Mouse (Mus musculus) neural tube, embryonic 15.5 days (tissue): ENCODE data around the gene Zfp948. TPM values are rescaled to one million over a fixed set of nuclear protein-coding genes. Genes with fewer than 3 reads are reported as not detected.
"Not testable (repeated sequence)": the region's sequence is repeated elsewhere in the genome, so short reads cannot be mapped to it uniquely, and the experiment has no call there.

Experiments
- ATAC-seq: fragments of 200-750 bp; cut with Nextera tagmentation; 2 replicates; pipeline ENCODE4 v1.8.0; 2017; ENCODE audit warnings: mild to moderate bottlenecking, moderate TSS enrichment, moderate library complexity; ENCODE audit not compliant: low FRiP score
- H3K27ac ChIP-seq: fragments of 300-500 bp; sonication (generic); replicated peaks from 2 replicates; pipeline ENCODE4 v1.5.1; 2015; ENCODE audit warnings: mild to moderate bottlenecking, inconsistent platforms
- H3K27me3 ChIP-seq: fragments of 300-500 bp; sonication (generic); replicated peaks from 2 replicates; pipeline ENCODE4 v1.6.1; 2015; ENCODE audit warnings: inconsistent platforms
- H3K36me3 ChIP-seq: fragments of 300-500 bp; sonication (generic); 2 replicates; pipeline ENCODE4 v1.6.1; 2015; ENCODE audit warnings: inconsistent platforms
- H3K4me1 ChIP-seq: fragments of 300-500 bp; sonication (generic); 2 replicates; pipeline ENCODE4 v1.6.1; 2015; ENCODE audit warnings: inconsistent platforms
- H3K4me2 ChIP-seq: fragments of 300-500 bp; sonication (generic); 2 replicates; pipeline ENCODE4 v1.6.1; 2015; ENCODE audit warnings: inconsistent platforms, mild to moderate bottlenecking, moderate library complexity
- H3K4me3 ChIP-seq: fragments of 300-500 bp; sonication (generic); replicated peaks from 2 replicates; pipeline ENCODE4 v1.5.1; 2015; ENCODE audit warnings: mild to moderate bottlenecking, inconsistent platforms
- H3K9ac ChIP-seq: fragments of 300-500 bp; sonication (generic); replicated peaks from 2 replicates; pipeline ENCODE4 v1.6.1; 2015; ENCODE audit warnings: mild to moderate bottlenecking, inconsistent platforms
- H3K9me3 ChIP-seq: fragments of 300-500 bp; sonication (generic); replicated peaks from 2 replicates; pipeline ENCODE4 v1.6.1; 2016; ENCODE audit warnings: inconsistent platforms
- WGBS: fragments of 180-500 bp; shearing (Covaris S2); methylation state at CpG from one replicate; pipeline ENCODE4 v1.1.7; 2015; ENCODE audit warnings: mixed read lengths; 5-methylcytosine and 5-hydroxymethylcytosine counted together
- polyA plus RNA-seq: library from polyadenylated mRNA; unstranded; fragments of >200 nt; fragmentation: Nextera tagmentation; extraction: Ambion mirVana; gene quantifications from 2 replicates; pipeline ENCODE4 v1.2.1, GENCODE M21; 2015

Gene Zfp948
- polyA plus RNA-seq, 1 experiment from 2014 or later, result 18.8 TPM

GRCm38 (mm10) chr17:21536676-21537075 lies 30.1 kb upstream of the Zfp948 start:
- H3K36me3 ChIP-seq, result no peaks in the 10 kb centered on the region
- peaks cover 23% of the 10 kb centered on the region for H3K4me1 ChIP-seq
- H3K27ac ChIP-seq, result no peak overlapping the region
- WGBS, result 93% methylated on average over 2 of the region's 2 CpGs
- no peak overlapping the region for H3K4me2 ChIP-seq
- H3K9me3 ChIP-seq, result no peaks in the 10 kb centered on the region
- ATAC-seq, result no peak
- no peaks in the 10 kb centered on the region for H3K27me3 ChIP-seq
- no peak overlapping the region for H3K4me3 ChIP-seq
- no peak overlapping the region for H3K9ac ChIP-seq

DNA sequence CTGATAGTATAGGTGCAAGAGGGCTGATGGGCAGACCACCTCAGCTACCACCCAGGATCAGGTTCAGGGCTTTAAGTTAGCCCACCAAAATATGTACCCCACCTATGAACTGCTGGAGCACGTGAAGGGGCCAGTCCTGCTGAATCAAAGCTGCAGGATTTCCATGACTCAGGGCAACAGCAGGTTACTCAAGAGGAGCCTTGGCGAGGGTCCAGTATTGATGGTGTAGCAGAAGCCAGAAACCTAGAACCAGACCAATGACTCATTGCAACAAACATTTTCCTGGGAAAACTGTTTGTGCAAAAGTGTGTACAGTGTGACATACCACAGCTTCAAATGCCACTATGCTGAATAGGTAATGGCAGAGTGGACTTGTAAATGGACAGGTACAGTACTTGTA lies 9.0 kb upstream of the Zfp948 start:
- H3K4me2 ChIP-seq, result no peak overlapping the region
- H3K4me3 ChIP-seq, result no peak overlapping the region
- 88% methylated on average over 2 of the region's 2 CpGs for WGBS
- H3K9me3 ChIP-seq, result no peaks in the 10 kb centered on the region
- no peaks in the 10 kb centered on the region for H3K27me3 ChIP-seq
- H3K4me1 ChIP-seq, result no peaks in the 10 kb centered on the region
- H3K27ac ChIP-seq, result no peak overlapping the region
- no peak for ATAC-seq
- H3K36me3 ChIP-seq, result peaks cover 8% of the 10 kb centered on the region
- H3K9ac ChIP-seq, result no peak overlapping the region

- peak; percentile 87 for ATAC-seq
- H3K36me3 ChIP-seq, result 0 out of 2 replicates have a peak, but pooled peaks cover 3% of the 10 kb centered on the region
- peak overlapping the region; percentile 71 for H3K4me3 ChIP-seq
- no peaks in the 10 kb centered on the region for H3K9me3 ChIP-seq
- 4% methylated on average over 5 of the region's 5 CpGs for WGBS
- H3K4me2 ChIP-seq, result peak overlapping the region; percentile 63
- peaks cover 15% of the 10 kb centered on the region for H3K4me1 ChIP-seq
- H3K27me3 ChIP-seq, result no peaks in the 10 kb centered on the region
- peak overlapping the region; percentile 80 for H3K9ac ChIP-seq
- H3K27ac ChIP-seq, result peak overlapping the region; percentile 91
Observed at GRCm38 (mm10) chr17:21566220-21566619, 588 bp upstream of the Zfp948 start.

DNA sequence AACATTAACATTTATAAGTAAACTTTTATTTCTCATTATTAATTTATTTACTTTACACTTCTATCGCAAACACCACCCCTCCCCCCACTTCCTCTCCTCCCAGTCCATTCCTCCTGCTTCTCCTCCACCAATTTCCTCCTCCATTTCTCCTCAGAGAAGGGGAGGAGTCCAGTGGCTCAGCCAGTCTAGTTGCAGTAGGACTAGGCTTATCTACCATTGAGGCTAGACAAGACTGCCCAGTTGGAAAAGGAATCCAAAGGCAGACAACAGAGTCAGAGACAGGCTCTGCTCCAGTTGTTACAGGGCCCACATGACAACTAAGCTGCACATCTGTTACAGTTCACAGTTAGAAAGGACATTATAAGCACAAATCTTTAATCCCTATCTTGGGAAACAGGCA lies 888 bp downstream of the Zfp948 start:
- Histone ChIP-seq H3K9me3 (no peaks in the 10 kb centered on the region), H3K27ac (no peak overlapping the region), H3K4me3 (peak overlapping the region; percentile 36), H3K27me3 (no peaks in the 10 kb centered on the region), H3K4me2 (peak overlapping the region; percentile 63), H3K9ac (peak overlapping the region; percentile 37; the same call in 1 of the 2 replicates), H3K4me1 (peaks cover 15% of the 10 kb centered on the region), H3K36me3 (peaks cover 10% of the 10 kb centered on the region)
- 42% methylated on average over 1 of the region's 1 CpGs for WGBS
- no peak for ATAC-seq

DNA sequence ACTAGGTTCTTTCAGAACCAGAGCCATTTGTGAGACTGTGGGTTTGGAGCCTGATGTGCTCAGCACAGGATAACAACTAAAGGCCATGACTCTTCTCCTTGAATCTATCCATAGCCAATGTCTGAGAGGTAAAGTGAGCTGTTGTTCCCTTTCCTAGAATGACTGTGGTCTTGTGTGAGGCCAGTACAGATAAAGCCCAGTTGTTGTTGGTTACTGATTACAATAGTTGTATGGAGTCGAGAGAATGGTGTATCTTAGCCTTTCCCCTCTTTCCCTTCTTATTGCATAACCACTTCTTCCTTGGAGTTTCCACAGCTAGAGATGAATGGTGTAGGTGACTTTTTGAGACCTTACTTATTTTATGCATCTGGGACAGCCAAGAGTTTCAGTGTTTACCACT lies 12.3 kb downstream of the Zfp948 start:
- Histone ChIP-seq H3K27me3 (no peaks in the 10 kb centered on the region), H3K9me3 (no peaks in the 10 kb centered on the region), H3K4me3 (no peak overlapping the region), H3K9ac (no peak overlapping the region), H3K27ac (no peak overlapping the region), H3K4me2 (no peak overlapping the region), H3K4me1 (no peaks in the 10 kb centered on the region), H3K36me3 (peaks cover 38% of the 10 kb centered on the region)
- no peak for ATAC-seq
- 90% methylated on average over 1 of the region's 1 CpGs for WGBS

- Histone ChIP-seq H3K4me1 (no peaks in the 10 kb centered on the region), H3K27me3 (no peaks in the 10 kb centered on the region), H3K4me2 (no peak overlapping the region), H3K9me3 (no peaks in the 10 kb centered on the region), H3K36me3 (peaks cover 36% of the 10 kb centered on the region), H3K27ac (no peak overlapping the region), H3K4me3 (no peak overlapping the region), H3K9ac (no peak overlapping the region)
- ATAC-seq, result no peak; the same call in 1 of the 2 replicates
- 32% methylated on average over 5 of the region's 5 CpGs for WGBS
Observed at GRCm38 (mm10) chr17:21579493-21580175, 12.8 kb downstream of the Zfp948 start.

DNA sequence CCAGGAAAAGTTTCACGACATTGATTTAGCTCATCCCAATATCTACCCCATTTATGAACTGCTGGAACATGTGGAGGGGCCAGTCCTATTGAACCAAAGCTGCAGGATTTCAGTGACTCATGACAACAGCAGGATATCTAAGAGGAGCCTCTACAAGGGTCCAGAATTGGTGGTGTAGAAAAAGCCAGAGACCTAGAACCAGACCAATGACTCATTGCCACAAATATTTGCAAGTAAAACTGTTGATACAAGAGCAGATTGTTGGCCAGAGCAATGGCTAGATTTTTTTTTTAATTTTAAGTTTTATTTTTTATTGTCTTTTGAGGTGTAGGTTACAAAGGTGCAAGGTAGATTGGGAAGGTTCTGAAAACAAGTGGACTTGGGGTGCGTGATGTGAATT lies 18.7 kb downstream of the Zfp948 start:
- WGBS, result 97% methylated on average over 2 of the region's 2 CpGs
- no peak overlapping the region for H3K27ac ChIP-seq
- H3K4me3 ChIP-seq, result no peak overlapping the region
- H3K4me2 ChIP-seq, result no peak overlapping the region
- no peak overlapping the region for H3K9ac ChIP-seq
- ATAC-seq, result no peak
- H3K9me3 ChIP-seq, result no peaks in the 10 kb centered on the region
- H3K4me1 ChIP-seq, result no peaks in the 10 kb centered on the region
- H3K27me3 ChIP-seq, result no peaks in the 10 kb centered on the region
- peaks cover 54% of the 10 kb centered on the region for H3K36me3 ChIP-seq

GRCm38 (mm10) chr17:21616356-21616755 lies 49.5 kb downstream of the Zfp948 start:
- no peak for ATAC-seq
- H3K27me3 ChIP-seq, result no peaks in the 10 kb centered on the region
- no peak overlapping the region for H3K4me3 ChIP-seq
- no peaks in the 10 kb centered on the region for H3K4me1 ChIP-seq
- H3K9ac ChIP-seq, result no peak overlapping the region
- H3K27ac ChIP-seq, result no peak overlapping the region
- H3K36me3 ChIP-seq, result no peaks in the 10 kb centered on the region
- no peaks in the 10 kb centered on the region for H3K9me3 ChIP-seq
- 83% methylated on average over 3 of the region's 3 CpGs for WGBS
- no peak overlapping the region for H3K4me2 ChIP-seq

DNA sequence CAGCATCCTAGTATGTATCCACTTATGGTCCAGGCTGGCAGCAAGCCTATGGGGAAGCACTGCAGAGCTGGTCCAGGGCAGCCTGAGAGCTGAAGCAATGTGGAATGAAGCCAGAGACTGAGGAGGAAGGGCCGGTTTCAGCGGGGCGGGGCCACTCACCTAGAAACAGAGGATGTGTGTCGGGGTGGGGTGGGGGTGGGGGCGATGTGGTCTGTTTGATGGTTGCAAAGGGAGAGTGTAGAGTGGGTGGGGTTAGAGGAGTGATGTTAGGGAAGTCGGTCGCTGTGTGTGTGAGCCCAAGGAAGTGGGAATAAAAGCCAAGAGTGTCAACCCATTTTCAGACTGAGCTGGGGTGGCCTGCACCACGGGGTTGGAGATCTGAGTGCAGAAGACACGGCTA lies 50.5 kb downstream of the Zfp948 start:
- Histone ChIP-seq H3K27me3 (no peaks in the 10 kb centered on the region), H3K9me3 (no peaks in the 10 kb centered on the region), H3K4me1 (no peaks in the 10 kb centered on the region), H3K9ac (no peak overlapping the region), H3K36me3 (no peaks in the 10 kb centered on the region), H3K4me2 (no peak overlapping the region), H3K4me3 (no peak overlapping the region), H3K27ac (no peak overlapping the region)
- ATAC-seq, result no peak
- WGBS, result 15% methylated on average over 9 of the region's 9 CpGs

- Histone ChIP-seq H3K4me3 (no peak overlapping the region), H3K36me3 (no peaks in the 10 kb centered on the region), H3K9ac (no peak overlapping the region), H3K4me2 (no peak overlapping the region), H3K27me3 (no peaks in the 10 kb centered on the region), H3K27ac (no peak overlapping the region), H3K9me3 (no peaks in the 10 kb centered on the region), H3K4me1 (no peaks in the 10 kb centered on the region)
- WGBS, result no CpG with 5 or more reads among the region's 3 CpGs
- ATAC-seq, result no peak
Observed at GRCm38 (mm10) chr17:21623647-21624046, 56.8 kb downstream of the Zfp948 start.

- H3K9me3 ChIP-seq, H3K9ac ChIP-seq, H3K36me3 ChIP-seq, H3K4me1 ChIP-seq, H3K27me3 ChIP-seq, H3K4me2 ChIP-seq, H3K27ac ChIP-seq, H3K4me3 ChIP-seq, ATAC-seq: not testable (repeated sequence)
- 67% methylated on average over 4 of the region's 4 CpGs for WGBS
Observed at GRCm38 (mm10) chr17:21635758-21636157, 69.0 kb downstream of the Zfp948 start.
